Mouse (Mus musculus) midbrain, postnatal 0 days (tissue): Measurements from ENCODE around the gene Tarsl2. TPM values are rescaled to one million over a fixed set of nuclear protein-coding genes. Genes with fewer than 3 reads are reported as not detected.

Source experiments
- ATAC-seq: fragments of 200-750 bp; cut with Nextera tagmentation; 2 replicates; pipeline ENCODE4 v1.8.0; 2017; ENCODE audit warnings: moderate number of reproducible peaks, mild to moderate bottlenecking, moderate TSS enrichment, moderate library complexity; ENCODE audit not compliant: low FRiP score
- DNase-seq: peaks from one replicate; pipeline ENCODE4 v3.0.0-alpha.2; 2015; ENCODE audit warnings: low spot score
- H3K27ac ChIP-seq: fragments of 300-500 bp; sonication (generic); 2 replicates; pipeline ENCODE4 v1.5.1; 2014; ENCODE audit warnings: low read depth, mild to moderate bottlenecking, low read length, mixed read lengths
- H3K27me3 ChIP-seq: fragments of 300-500 bp; sonication (generic); 2 replicates; pipeline ENCODE4 v1.6.1; 2014; ENCODE audit warnings: low read length, control low read depth, mixed read lengths; ENCODE audit not compliant: insufficient read depth
- H3K36me3 ChIP-seq: fragments of 300-500 bp; sonication (generic); 2 replicates; pipeline ENCODE4 v1.6.1; 2014; ENCODE audit warnings: low read length, control low read depth, mixed read lengths; ENCODE audit not compliant: insufficient read depth
- H3K4me1 ChIP-seq: fragments of 300-500 bp; sonication (generic); 2 replicates; pipeline ENCODE4 v1.6.1; 2014; ENCODE audit warnings: mild to moderate bottlenecking, control low read depth, antibody characterized with exemption, low read length, mixed read lengths; ENCODE audit not compliant: insufficient read depth
- H3K4me2 ChIP-seq: fragments of 300-500 bp; sonication (generic); 2 replicates; pipeline ENCODE4 v1.6.1; 2014; ENCODE audit warnings: low read depth, mild to moderate bottlenecking, low read length, mixed read lengths; ENCODE audit not compliant: poor library complexity, severe bottlenecking
- H3K4me3 ChIP-seq: fragments of 300-500 bp; sonication (generic); 2 replicates; pipeline ENCODE4 v1.5.1; 2014; ENCODE audit warnings: low read depth, mild to moderate bottlenecking, low read length, moderate library complexity
- H3K9ac ChIP-seq: fragments of 300-500 bp; sonication (generic); replicated peaks from 2 replicates; pipeline ENCODE4 v1.6.1; 2014; ENCODE audit warnings: mild to moderate bottlenecking, low read length, moderate library complexity, mixed read lengths; ENCODE audit not compliant: poor library complexity, severe bottlenecking
- H3K9me3 ChIP-seq: fragments of 300-500 bp; sonication (generic); 2 replicates; pipeline ENCODE4 v1.6.1; 2016; ENCODE audit warnings: low read length, control low read depth
- CTCF ChIP-seq: IDR thresholded peaks from 2 replicates; pipeline ENCODE4 v1.5.1; 2016; ENCODE audit warnings: antibody characterized with exemption, mild to moderate bottlenecking
- WGBS: fragments of 180-500 bp; shearing (Covaris S2); extraction: QIAGEN DNeasy Blood & Tissue Kit; methylation state at CpG from one replicate; pipeline ENCODE4 v1.1.7; 2014; 5-methylcytosine and 5-hydroxymethylcytosine counted together
- polyA plus RNA-seq: library from polyadenylated mRNA; unstranded; fragments of >200 nt; fragmentation: Nextera tagmentation; extraction: Ambion mirVana; gene quantifications from 2 replicates; pipeline ENCODE4 v1.2.1, GENCODE M21; 2015
- total RNA-seq: library from RNA; depleted of rRNA; stranded (reverse); fragments of >200 nt; gene quantifications from 2 replicates; pipeline ENCODE4 v1.2.3, GENCODE M21; 2014

Tarsl2 gene
- total and polyA plus RNA-seq, 2 experiments from 2014 or later, result 19.7 to 22.5 TPM

DNA sequence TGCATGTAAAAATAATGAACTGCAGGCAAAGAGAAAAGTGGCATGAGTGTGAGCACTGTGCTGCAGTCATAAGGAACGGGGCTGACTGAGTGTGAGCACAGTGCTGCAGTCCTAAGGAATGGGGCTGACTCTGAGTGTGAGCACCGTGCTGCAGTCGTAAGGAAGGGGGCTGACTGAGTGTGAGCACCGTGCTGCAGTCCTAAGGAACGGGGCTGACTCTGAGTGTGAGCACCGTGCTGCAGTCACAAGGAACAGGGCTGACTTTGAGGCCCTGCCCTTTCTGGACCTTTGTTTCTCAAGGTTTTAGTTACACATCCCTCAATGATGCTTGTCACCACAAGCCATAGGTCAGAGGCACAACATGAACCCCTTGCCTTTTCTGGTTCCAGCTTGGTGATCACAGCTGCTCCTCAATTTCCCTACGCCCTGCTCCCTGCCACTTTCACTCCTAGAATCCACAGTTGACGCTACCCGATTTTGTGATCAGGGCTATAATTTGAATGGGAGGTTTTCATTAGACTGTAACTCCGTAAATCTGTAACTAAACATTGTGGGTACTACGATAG lies 18.6 kb downstream of the Tarsl2 start:
- Histone ChIP-seq H3K27ac (no peak overlapping the region), H3K4me2 (no peak overlapping the region), H3K9ac (no peak overlapping the region), H3K27me3 (no peaks in the 10 kb centered on the region), H3K9me3 (no peaks in the 10 kb centered on the region), H3K4me3 (no peak overlapping the region), H3K36me3 (peaks cover 25% of the 10 kb centered on the region), H3K4me1 (no peaks in the 10 kb centered on the region)
- WGBS, result 86% methylated on average over 11 of the region's 11 CpGs
- TF ChIP-seq CTCF, result no peak
- no peak for ATAC-seq
- no peak for DNase-seq

DNA sequence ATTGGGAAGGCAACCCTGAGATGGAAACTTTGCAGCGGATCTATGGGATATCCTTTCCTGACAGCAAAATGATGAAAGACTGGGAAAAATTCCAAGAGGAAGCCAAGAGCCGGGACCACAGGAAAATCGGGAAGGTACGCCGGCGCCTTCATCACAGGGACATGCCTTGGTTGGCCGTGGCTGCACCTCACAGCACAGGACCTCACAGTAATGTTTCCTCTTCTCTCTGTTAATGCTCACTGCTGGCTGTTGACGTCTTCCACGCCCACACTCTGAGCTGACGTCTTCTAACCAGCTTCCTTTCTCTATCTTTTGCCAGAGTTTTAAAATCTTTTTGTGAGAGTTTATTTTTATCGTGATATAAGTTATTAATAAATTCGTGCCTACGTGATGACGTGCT lies 19.2 kb downstream of the Tarsl2 start:
- Histone ChIP-seq H3K9me3 (no peaks in the 10 kb centered on the region), H3K36me3 (peaks cover 21% of the 10 kb centered on the region), H3K4me1 (no peaks in the 10 kb centered on the region), H3K4me3 (no peak overlapping the region), H3K27ac (no peak overlapping the region), H3K27me3 (no peaks in the 10 kb centered on the region), H3K4me2 (no peak overlapping the region), H3K9ac (no peak overlapping the region)
- no peak for DNase-seq
- 91% methylated on average over 14 of the region's 14 CpGs for WGBS
- ATAC-seq, result no peak
- TF ChIP-seq CTCF, result no peak

DNA sequence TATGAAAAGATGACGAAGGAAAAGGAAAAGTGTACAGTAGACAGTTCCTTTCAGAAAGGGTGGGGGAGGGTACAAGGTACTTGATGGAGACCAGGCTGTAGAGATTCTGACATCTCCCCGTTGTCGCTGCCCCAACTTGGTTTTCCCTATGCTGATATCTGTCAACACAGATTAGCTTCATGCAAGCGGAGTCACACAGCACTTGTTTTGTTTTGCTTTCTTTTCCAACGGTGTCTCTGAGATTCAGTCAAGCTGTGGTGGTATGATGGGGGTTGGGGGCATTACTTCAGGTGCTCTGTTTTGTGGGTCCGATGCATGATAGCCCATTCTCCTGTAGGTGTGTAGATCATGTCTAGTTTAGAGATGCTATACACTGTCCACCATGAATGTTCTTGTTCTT lies 22.8 kb downstream of the Tarsl2 start:
- no peaks in the 10 kb centered on the region for H3K9me3 ChIP-seq
- H3K4me1 ChIP-seq, result no peaks in the 10 kb centered on the region
- H3K9ac ChIP-seq, result no peak overlapping the region
- no peak overlapping the region for H3K4me2 ChIP-seq
- DNase-seq, result no peak
- WGBS, result 88% methylated on average over 6 of the region's 6 CpGs
- TF ChIP-seq CTCF, result no peak
- no peak overlapping the region for H3K4me3 ChIP-seq
- ATAC-seq, result no peak
- H3K36me3 ChIP-seq, result peaks cover 31% of the 10 kb centered on the region
- H3K27ac ChIP-seq, result no peak overlapping the region
- H3K27me3 ChIP-seq, result no peaks in the 10 kb centered on the region

DNA sequence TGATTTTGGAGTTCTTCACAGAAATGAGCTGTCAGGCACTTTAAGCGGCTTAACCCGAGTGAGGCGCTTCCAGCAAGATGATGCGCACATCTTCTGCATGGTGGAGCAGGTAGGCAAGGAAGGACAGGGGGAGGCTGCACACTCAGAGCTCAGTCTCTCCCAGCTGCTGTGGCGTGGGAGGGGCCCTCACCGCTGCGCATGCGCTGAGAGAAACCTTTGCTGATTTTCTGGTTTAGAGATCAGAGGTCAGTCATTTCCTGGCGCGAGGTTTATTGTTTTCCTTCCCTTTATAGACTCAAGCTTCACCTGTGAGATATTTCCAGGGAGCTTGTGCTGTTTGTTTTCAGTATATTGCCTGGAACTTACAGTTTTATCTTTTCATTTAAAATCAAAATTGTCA lies 33.4 kb downstream of the Tarsl2 start:
- peaks cover 28% of the 10 kb centered on the region for H3K36me3 ChIP-seq
- H3K4me2 ChIP-seq, result no peak overlapping the region
- DNase-seq (no peak), ATAC-seq (no peak)
- H3K4me3 ChIP-seq, result no peak overlapping the region
- H3K27me3 ChIP-seq, result no peaks in the 10 kb centered on the region
- no peaks in the 10 kb centered on the region for H3K4me1 ChIP-seq
- 73% methylated on average over 10 of the region's 10 CpGs for WGBS
- no peak for TF ChIP-seq CTCF
- no peak overlapping the region for H3K27ac ChIP-seq
- H3K9me3 ChIP-seq, result no peaks in the 10 kb centered on the region
- H3K9ac ChIP-seq, result no peak overlapping the region

DNA sequence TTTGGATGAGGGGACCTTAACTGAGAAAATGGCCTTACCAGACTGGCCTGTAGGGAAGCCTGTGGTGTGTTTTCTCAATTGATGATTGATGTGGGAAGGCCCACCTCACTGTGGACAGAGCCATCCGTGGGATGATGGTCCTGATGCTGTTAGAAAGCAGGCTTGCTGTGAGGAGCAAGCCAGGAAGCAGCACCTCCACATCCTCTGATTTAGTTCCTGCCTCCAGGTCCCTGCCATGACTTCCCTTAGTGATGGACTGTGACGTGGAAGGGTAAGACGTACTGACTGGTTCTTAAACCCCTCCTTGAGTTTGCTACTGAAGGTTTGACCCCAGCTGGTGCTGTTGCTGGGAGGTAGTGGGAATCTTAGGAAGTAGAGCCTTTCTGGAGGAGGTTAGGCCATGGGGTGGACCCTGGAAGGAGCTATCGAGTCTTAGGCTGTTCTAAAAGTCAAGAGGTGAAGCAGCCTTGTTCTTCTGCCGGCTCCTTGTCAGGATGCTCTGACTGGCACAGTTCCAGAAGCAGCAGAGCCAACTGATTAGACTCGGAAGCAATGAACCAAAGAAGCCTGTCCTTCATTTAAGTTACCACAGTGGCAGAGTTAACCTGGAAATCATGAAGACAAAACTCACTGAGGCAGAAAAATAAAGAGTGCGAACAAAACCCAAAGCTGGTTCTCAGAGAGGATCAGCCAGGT lies 34.4 kb downstream of the Tarsl2 start:
- no peak for ATAC-seq
- no peak overlapping the region for H3K9ac ChIP-seq
- no peaks in the 10 kb centered on the region for H3K4me1 ChIP-seq

DNA sequence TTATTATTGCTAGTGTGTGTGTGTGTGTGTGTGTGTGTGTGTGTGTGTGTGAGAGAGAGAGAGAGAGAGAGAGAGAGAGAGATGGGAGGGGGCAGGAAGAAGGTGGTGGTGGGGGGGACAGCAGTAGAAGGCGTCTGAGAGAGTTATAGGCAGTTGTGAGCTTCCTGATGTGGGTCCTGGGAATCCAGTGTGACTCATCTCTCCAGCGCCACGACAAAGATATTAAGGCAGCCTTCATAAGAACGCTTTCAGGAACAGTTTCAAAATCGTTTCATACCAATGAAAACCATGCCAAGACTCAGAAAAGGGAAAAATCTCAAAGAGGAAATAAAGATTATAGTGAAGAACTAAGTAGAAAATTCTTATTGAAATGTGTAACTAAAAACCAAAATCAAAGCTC lies 36.5 kb downstream of the Tarsl2 start:
- peaks cover 19% of the 10 kb centered on the region for H3K36me3 ChIP-seq
- H3K27ac ChIP-seq, result no peak overlapping the region
- WGBS, result 74% methylated on average over 5 of the region's 5 CpGs
- H3K9me3 ChIP-seq, result no peaks in the 10 kb centered on the region
- no peak overlapping the region for H3K4me3 ChIP-seq
- H3K9ac ChIP-seq, result no peak overlapping the region
- no peaks in the 10 kb centered on the region for H3K4me1 ChIP-seq
- DNase-seq, result no peak
- no peak for ATAC-seq
- no peak for TF ChIP-seq CTCF
- no peak overlapping the region for H3K4me2 ChIP-seq
- H3K27me3 ChIP-seq, result no peaks in the 10 kb centered on the region

More for the DNA sequence above, 34.4 kb downstream of the Tarsl2 start:
- no peak for DNase-seq
- TF ChIP-seq CTCF, result no peak
- Histone ChIP-seq H3K4me2 (no peak overlapping the region), H3K27me3 (no peaks in the 10 kb centered on the region), H3K27ac (no peak overlapping the region), H3K4me3 (no peak overlapping the region), H3K36me3 (peaks cover 29% of the 10 kb centered on the region), H3K9me3 (no peaks in the 10 kb centered on the region)
- 69% methylated on average over 7 of the region's 7 CpGs for WGBS
